Mouse (Mus musculus): ENCODE results near the gene Rgs19.

Rgs19 gene

DNA sequence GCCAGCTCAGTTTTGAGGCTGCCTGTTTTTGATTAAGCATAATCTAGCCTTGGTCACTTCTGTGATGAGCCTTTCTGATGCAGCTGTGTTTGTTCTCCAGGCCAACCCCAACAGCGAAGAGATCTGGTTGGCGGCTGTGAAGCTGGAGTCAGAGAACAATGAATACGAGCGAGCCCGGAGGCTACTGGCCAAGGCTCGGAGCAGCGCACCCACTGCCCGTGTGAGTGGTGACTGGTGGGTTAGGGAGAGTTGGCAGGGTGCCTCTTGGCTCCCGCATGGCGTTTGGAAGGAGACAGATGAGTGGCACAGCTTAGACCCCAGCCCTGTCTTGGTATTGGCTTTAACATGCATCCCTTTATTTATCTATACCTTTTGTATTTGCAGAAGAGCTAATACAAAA is 44.9 kb downstream of the Rgs19 start:
- no peak for DNase-seq

DNA sequence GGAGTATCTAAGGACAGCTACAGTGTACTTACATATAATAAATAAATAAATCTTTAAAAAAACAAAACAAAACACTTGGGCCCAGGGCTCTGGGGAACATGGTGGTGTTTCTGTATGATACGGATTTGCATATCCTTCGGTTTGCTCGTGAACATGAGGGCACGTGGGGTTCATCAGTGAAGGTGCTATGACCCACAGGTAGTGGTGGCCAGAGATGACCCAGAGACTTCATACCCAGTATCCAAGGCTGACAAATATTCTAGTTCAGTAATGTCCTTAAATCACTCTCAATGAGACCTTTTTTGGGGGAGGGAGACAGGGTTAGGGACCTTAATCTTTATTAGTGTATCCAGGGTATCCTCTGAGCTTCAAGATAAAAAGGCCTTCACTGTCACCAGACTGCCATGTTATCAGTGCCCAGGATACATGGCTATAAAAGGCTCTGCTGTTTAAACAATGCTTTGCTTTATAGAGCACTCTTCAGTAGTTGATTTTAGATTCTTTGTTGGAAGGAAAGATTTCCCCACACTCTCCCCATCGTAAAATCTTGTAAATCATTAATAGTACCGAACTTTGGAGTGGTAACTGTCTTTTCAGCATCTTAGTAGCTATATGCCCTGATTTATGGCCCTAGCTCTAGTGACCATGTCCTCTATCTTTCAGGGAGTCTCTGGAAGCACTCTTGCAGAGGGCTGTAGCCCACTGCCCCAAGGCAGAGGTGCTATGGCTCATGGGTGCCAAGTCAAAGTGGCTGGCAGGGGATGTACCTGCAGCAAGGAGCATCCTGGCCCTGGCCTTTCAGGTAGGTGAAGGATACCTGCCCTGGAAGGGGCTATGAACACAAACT is 46.9 kb downstream of the Rgs19 start:
- no peak for DNase-seq

DNA sequence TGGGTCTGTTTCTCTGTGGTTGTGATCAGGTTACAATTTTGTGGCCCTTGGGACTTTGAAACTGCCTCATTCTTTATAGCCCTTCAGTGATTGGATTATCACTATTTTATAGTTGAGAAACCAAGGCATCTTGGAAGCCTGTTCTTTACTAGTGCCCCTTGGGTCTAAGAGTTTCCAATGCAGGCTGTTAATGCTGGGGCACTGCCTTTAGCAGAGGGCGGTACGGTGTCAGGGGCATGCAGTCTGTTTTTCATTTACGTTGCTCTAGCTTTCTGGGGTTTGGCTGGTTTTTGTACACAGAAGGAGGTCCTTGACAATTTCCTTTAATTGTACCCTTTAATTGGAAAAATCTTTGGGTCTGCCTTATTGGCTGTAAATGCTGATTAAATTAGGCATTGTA is 48.1 kb downstream of the Rgs19 start:
- DNase-seq = no peak

DNA sequence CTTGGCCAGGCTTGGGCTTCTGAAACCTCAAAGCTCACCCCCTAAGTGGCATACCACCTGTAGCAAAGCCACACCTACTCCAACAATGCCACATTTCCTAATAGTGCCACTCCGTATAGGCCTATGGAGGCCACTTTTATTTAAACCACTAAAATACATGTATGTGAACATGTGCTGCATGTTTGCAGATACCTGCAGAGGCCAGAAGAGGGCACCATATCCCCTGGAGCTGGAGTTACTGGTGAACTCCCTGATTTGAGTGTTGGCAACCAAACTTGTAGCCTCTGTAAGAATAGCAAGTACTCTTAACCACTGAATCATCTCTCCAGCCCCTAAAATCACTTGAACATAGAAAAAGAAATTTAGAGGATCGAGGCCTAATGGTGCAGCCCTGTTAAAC is 49.4 kb downstream of the Rgs19 start:
- DNase-seq = peak; percentile 55

Measured in embryo, embryonic 11 days (tissue).